Mouse (Mus musculus) MEL (cell line): ENCODE results near the gene Cracr2a.

ENCODE experiments used
- CTCF ChIP-seq, 3 experiments: IDR thresholded peaks in 2 of 3; conservative IDR thresholded peaks in 1 of 3; 2 replicates each; pipeline ENCODE4 v1.5.1; 2011 to 2012; ENCODE audit warnings: low read length in 3 of 3, low read depth in 2 of 3, mild to moderate bottlenecking in 2 of 3, improper control_type of control experiment in 1 of 3, inconsistent platforms in 1 of 3, mixed read lengths in 1 of 3, moderate library complexity in 1 of 3; ENCODE audit not compliant: control insufficient read depth in 1 of 3, insufficient read depth in 1 of 3, poor library complexity in 1 of 3, severe bottlenecking in 1 of 3
- ETS1 ChIP-seq: IDR thresholded peaks from 2 replicates; pipeline ENCODE4 v1.6.1; 2012; ENCODE audit warnings: low read depth, mild to moderate bottlenecking, inconsistent platforms, low read length, improper control_type of control experiment, moderate library complexity
- GATA1 ChIP-seq: IDR thresholded peaks from 2 replicates; pipeline ENCODE4 v1.6.1; 2011; ENCODE audit warnings: low read depth, low read length, improper control_type of control experiment
- POLR2A ChIP-seq, 2 experiments: IDR thresholded peaks; 2 replicates each; pipeline ENCODE4 v1.6.1; 2011 to 2012; ENCODE audit warnings: low read length in 2 of 2, mild to moderate bottlenecking in 2 of 2, control low read depth in 1 of 2, improper control_type of control experiment in 1 of 2, low read depth in 1 of 2, moderate library complexity in 1 of 2; ENCODE audit not compliant: control insufficient read depth in 1 of 2, insufficient read depth in 1 of 2, poor library complexity in 1 of 2
- POLR2AphosphoS2 ChIP-seq: IDR thresholded peaks from 2 replicates; pipeline ENCODE4 v1.6.1; 2011; ENCODE audit warnings: low read length, improper control_type of control experiment
- USF1 ChIP-seq: IDR thresholded peaks from 2 replicates; pipeline ENCODE4 v1.6.1; 2014; ENCODE audit warnings: low read depth, mild to moderate bottlenecking, inconsistent platforms, low read length, improper control_type of control experiment, moderate library complexity

DNA sequence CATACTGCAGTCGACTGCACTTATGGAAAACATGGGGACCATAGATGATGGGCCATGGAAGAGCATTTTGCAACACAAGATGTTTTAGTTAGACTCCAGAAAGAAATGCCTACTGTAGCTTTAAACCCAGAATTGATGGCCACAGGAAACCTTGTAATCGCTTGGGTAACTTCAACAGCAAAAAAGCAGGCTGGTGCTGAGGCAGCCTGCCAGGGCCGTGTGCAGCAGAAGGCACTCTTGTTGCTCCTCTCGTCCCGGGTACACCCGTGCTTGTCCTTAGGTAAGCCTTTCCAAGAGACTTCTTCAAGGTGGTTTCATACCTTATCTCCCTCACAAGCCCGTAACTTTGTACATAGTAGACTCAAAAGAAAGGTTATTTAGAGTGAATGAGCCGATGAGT, 40.0 kb upstream of the Cracr2a start:
- TF ChIP-seq POLR2AphosphoS2 = no peak
- no peak for TF ChIP-seq ETS1
- no peak for TF ChIP-seq USF1
- no peak for TF ChIP-seq POLR2A (IDR thresholded peaks at IDR 0.05; ENCODE audit: control insufficient read depth in 1 of 2, insufficient read depth in 1 of 2, low read depth in 1 of 2, low read length in 2 of 2, poor library complexity in 1 of 2)
- no peak for TF ChIP-seq GATA1
- no peak for TF ChIP-seq CTCF (IDR thresholded peaks at IDR 0.05 in 2 of 3, conservative IDR thresholded peaks at IDR 0.05 in 1 of 3; ENCODE audit: control insufficient read depth in 1 of 3, insufficient read depth in 1 of 3, low read depth in 2 of 3, low read length in 3 of 3, poor library complexity in 1 of 3, severe bottlenecking in 1 of 3)
